26 mouse cellular contexts compared by ENCODE assay signal in the genomic region with DNA sequence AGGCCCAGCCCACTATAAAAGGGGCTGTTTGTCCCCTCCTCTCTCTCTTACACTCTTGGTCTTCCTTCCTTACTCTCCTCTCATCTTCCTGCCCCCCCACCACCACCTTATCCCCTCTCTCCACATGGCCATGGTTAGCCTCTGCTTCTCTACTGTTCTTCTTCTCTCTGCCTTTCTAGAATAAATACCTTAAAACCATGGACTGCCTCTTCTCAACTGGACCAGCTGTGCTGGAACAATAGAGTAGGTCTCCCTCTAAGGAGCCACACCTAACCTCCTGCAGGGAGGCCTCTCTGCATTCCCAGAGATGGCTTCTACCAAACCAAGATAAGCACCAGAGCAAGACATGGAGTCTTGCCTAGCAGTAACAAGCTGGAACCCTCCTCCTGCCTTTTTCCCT.
DNase-seq lines count a peak whose midpoint lies in the region; ATAC-seq lines count a peak whose summit lies in the region.
"Had no signal": no experiment of that assay in that cellular context is flagged by ENCODE, and none has a peak within 500 bp of the region (broad histone marks: within the 10 kb centered on the region; RNA-seq: fewer than 3 reads in every experiment).

No protein-coding gene starts in this region.

- H3K36me3 ChIP-seq in forebrain, embryonic 15.5 days = no peaks in the 10 kb centered on the region
- H3K36me3 ChIP-seq: G1E had no signal

- no peaks in the 10 kb centered on the region for H3K4me1 ChIP-seq in forebrain, embryonic 15.5 days

- H3K4me3 ChIP-seq in forebrain, embryonic 15.5 days = no peak overlapping the region

- no peak overlapping the region for H3K27ac ChIP-seq in forebrain, embryonic 15.5 days (replicated peaks)

- no peaks in the 10 kb centered on the region for H3K27me3 ChIP-seq in forebrain, embryonic 15.5 days
- H3K27me3 ChIP-seq: CH12.LX, Patski had no signal

- H3K4me2 ChIP-seq in forebrain, embryonic 15.5 days (replicated peaks) = no peak overlapping the region

- ATAC-seq in forebrain, embryonic 15.5 days (replicated peaks) = no peak
- ATAC-seq: activated CD4-positive, CD25-positive, alpha-beta regulatory T cell, adult 4 months; CD4-positive, CD25-positive, alpha-beta regulatory T cell, adult 4 months; Patski had no signal

- no peak overlapping the region for H3K9ac ChIP-seq in forebrain, embryonic 15.5 days (replicated peaks)

- DNase-seq in ES-CJ7 (ENCODE audit: low read depth, low spot score) = peak; percentile 84
- peak; percentile 89 for DNase-seq in R1 (ENCODE audit: low read depth, low spot score)
- DNase-seq in WW6 (ENCODE audit: low read depth, low spot score) = peak; percentile 1
- peak; percentile 71 for DNase-seq in ZHBTc4 (ENCODE audit: low read depth, low spot score)
- no peak for DNase-seq in cerebellum, adult 18-20 months
- no peak for DNase-seq in urinary bladder, adult 18-20 months (ENCODE audit: low spot score in 2 of 2)
- DNase-seq in embryo, embryonic 10.5 days (ENCODE audit: low spot score) = no peak
- DNase-seq: adrenal gland, adult 2 months; adrenal gland, adult 8-10 months; adrenal gland, postnatal 10 days; adrenal gland, postnatal 14 days; adrenal gland, postnatal 25 days; adrenal gland, postnatal 36 days; B cell, adult 2 months; cerebellum, adult 11 months; cerebellum, adult 11-12 months; cerebellum, adult 2 months; cerebellum, adult 8-10 months; cerebellum, adult 9-10 months; cerebellum, adult 9-11 months had no signal

- no peaks in the 10 kb centered on the region for H3K9me3 ChIP-seq in forebrain, embryonic 15.5 days

Comparison
In these comparisons a context has a peak if more than half of its experiments do, and no peak if none do; other contexts are left out.
1. DNase-seq: peak in ES-CJ7 (single experiment), R1 (single experiment), WW6 (single experiment) and ZHBTc4 (single experiment); none in cerebellum, adult 18-20 months (0 of 2), urinary bladder, adult 18-20 months (0 of 2) and embryo, embryonic 10.5 days (single experiment).